Mouse (Mus musculus) embryonic facial prominence, embryonic 11.5 days (tissue): ENCODE results near the gene Flywch1. TPM values are rescaled to one million over a fixed set of nuclear protein-coding genes. Genes with fewer than 3 reads are reported as not detected.

ENCODE experiments used
- ATAC-seq: fragments of 200-750 bp; cut with Nextera tagmentation; replicated peaks from 2 replicates; pipeline ENCODE4 v1.8.0; 2017; ENCODE audit warnings: low read depth; ENCODE audit not compliant: insufficient number of reproducible peaks, low FRiP score, low TSS enrichment
- DNase-seq: peaks from one replicate; pipeline ENCODE4 v3.0.0-alpha.2; 2015; ENCODE audit warnings: low spot score
- H3K27ac ChIP-seq: fragments of 300-500 bp; sonication (generic); replicated peaks from 2 replicates; pipeline ENCODE4 v1.5.1; 2014; ENCODE audit warnings: mild to moderate bottlenecking, low read depth, low read length, control low read depth
- H3K27me3 ChIP-seq: fragments of 300-500 bp; sonication (generic); 2 replicates; pipeline ENCODE4 v1.6.1; 2014; ENCODE audit warnings: mild to moderate bottlenecking, low read length, moderate library complexity, mixed read lengths; ENCODE audit not compliant: control insufficient read depth, insufficient read depth
- H3K36me3 ChIP-seq: fragments of 300-500 bp; sonication (generic); replicated peaks from 2 replicates; pipeline ENCODE4 v1.6.1; 2014; ENCODE audit warnings: low read depth, mild to moderate bottlenecking, low read length, moderate library complexity, mixed read lengths; ENCODE audit not compliant: control insufficient read depth, insufficient read depth
- H3K4me1 ChIP-seq: fragments of 300-500 bp; sonication (generic); 2 replicates; pipeline ENCODE4 v1.6.1; 2014; ENCODE audit warnings: low read length, mixed read lengths; ENCODE audit not compliant: control insufficient read depth, insufficient read depth
- H3K4me2 ChIP-seq: fragments of 300-500 bp; sonication (generic); 2 replicates; pipeline ENCODE4 v1.6.1; 2014; ENCODE audit warnings: low read depth, mild to moderate bottlenecking, control low read depth, low read length, moderate library complexity
- H3K4me3 ChIP-seq: fragments of 300-500 bp; sonication (generic); 2 replicates; pipeline ENCODE4 v1.5.1; 2014; ENCODE audit warnings: low read depth, low read length, control low read depth
- H3K9ac ChIP-seq: fragments of 300-500 bp; sonication (generic); replicated peaks from 2 replicates; pipeline ENCODE4 v1.6.1; 2014; ENCODE audit warnings: mild to moderate bottlenecking, control low read depth, low read length
- H3K9me3 ChIP-seq: fragments of 300-500 bp; sonication (generic); replicated peaks from 2 replicates; pipeline ENCODE4 v1.6.1; 2016; ENCODE audit warnings: mild to moderate bottlenecking, low read length, inconsistent platforms, mixed read lengths; ENCODE audit not compliant: control insufficient read depth
- WGBS: fragments of 180-500 bp; shearing (Covaris S2); extraction: QIAGEN DNeasy Blood & Tissue Kit; methylation state at CpG from one replicate; pipeline ENCODE4 v1.1.7; 2014; 5-methylcytosine and 5-hydroxymethylcytosine counted together
- polyA plus RNA-seq: library from polyadenylated mRNA; unstranded; fragments of >200 nt; fragmentation: Nextera tagmentation; extraction: Ambion mirVana; gene quantifications from 2 replicates; pipeline ENCODE4 v1.2.1, GENCODE M21; 2014

Flywch1 gene
- 88.3 and 103 TPM in 2 replicates for polyA plus RNA-seq

DNA sequence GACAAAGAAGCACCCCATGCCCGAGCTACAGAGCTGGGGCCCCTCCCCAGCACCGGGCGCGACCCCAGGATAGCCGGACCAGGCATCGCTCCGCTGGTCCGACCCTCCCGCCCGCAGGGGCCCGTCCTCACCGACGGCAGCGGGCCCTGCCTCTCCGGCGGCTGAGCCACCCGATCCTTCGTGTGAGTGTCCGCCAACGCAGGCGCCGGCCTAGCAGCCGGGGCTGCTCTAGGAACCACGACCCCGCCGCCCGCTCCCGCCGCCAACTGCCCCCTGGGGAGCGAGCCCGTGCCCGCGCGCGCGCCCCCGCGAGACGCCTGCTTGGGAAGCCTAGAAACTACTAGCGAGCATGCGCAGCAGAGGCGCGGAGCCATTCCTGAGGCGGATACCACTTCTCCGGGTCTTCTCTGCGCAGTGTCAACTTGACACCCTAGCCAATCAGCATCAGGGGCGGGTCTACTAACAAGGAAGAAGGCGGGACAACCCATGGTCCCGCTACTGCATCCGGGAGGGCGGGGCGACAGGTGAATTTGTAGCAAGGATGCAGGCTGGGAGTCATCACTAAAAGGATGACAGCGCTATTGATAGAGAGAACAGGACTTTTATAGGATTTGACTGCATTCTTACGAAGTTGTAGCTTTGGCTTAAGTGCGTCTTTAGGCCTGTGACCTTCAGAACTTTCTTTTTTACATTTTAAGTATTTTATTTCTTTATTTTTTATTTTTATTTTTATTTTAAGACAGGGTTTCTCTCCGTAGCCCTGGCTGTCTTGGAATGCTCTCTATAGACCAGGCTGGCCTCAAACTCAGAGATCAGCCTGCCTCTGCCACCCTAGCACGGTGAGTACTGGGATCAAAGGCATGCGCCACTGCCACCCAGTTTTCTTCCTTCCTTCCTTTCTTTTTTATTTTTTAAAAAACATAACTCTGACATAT is at the start of gene Flywch1:
Gene Flywch1, minus strand, starts transcription at position 319 of the 935 bp plus-strand sequence.
- H3K9me3 ChIP-seq, result no peaks in the 10 kb centered on the region
- H3K27ac ChIP-seq, result peak within 1 kb of the TSS; percentile 53; the same call in 1 of the 2 replicates
- 3% methylated on average over 58 of the region's 58 CpGs for WGBS
- DNase-seq, result peak; percentile 99
- H3K4me3 ChIP-seq, result peak within 1 kb of the TSS; percentile 76
- peak within 1 kb of the TSS; percentile 94 for H3K9ac ChIP-seq
- no peaks in the 10 kb centered on the region for H3K27me3 ChIP-seq
- no peaks in the 10 kb centered on the region for H3K4me1 ChIP-seq
- peak; percentile 98 for ATAC-seq
- no peaks in the 10 kb centered on the region for H3K36me3 ChIP-seq
- H3K4me2 ChIP-seq, result peak within 1 kb of the TSS; percentile 57

GRCm38 (mm10) chr17:23820731-23821130 is 49.3 kb upstream of the Flywch1 start:
- no peak overlapping the region for H3K9ac ChIP-seq
- no peaks in the 10 kb centered on the region; the same call in 1 of the 2 replicates for H3K9me3 ChIP-seq
- no peak for ATAC-seq
- H3K4me2 ChIP-seq, result no peak overlapping the region
- no peak for DNase-seq
- H3K4me1 ChIP-seq, result no peaks in the 10 kb centered on the region
- no peak overlapping the region for H3K27ac ChIP-seq
- 95% methylated on average over 5 of the region's 5 CpGs for WGBS
- no peaks in the 10 kb centered on the region for H3K27me3 ChIP-seq
- H3K4me3 ChIP-seq, result no peak overlapping the region
- peaks cover 73% of the 10 kb centered on the region for H3K36me3 ChIP-seq

DNA sequence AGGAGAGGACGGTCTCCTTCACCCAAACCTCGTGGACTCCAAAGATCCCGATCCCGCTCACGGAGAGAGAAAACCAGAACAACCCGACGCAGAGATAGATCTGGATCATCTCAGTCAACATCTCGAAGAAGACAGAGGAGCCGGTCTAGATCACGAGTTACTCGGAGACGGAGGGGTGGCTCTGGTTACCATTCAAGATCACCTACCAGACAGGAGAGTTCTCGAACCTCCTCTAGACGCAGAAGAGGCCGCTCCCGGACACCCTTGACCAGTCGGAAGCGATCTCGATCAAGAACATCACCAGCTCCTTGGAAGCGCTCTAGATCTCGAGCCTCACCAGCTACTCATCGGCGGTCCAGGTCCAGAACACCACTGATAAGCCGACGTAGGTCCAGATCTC is 47.8 kb upstream of the Flywch1 start:
- WGBS, result 98% methylated on average over 25 of the region's 25 CpGs
- no peaks in the 10 kb centered on the region for H3K27me3 ChIP-seq
- H3K36me3 ChIP-seq, result peaks cover 83% of the 10 kb centered on the region
- H3K4me3 ChIP-seq, result no peak overlapping the region
- H3K4me2 ChIP-seq, result no peak overlapping the region
- DNase-seq (no peak), ATAC-seq (no peak)
- no peak overlapping the region for H3K9ac ChIP-seq
- H3K27ac ChIP-seq, result no peak overlapping the region
- no peaks in the 10 kb centered on the region; the same call in 1 of the 2 replicates for H3K9me3 ChIP-seq
- H3K4me1 ChIP-seq, result no peaks in the 10 kb centered on the region

- Histone ChIP-seq H3K4me1 (no peaks in the 10 kb centered on the region), H3K9me3 (no peaks in the 10 kb centered on the region; the same call in 1 of the 2 replicates), H3K4me2 (no peak overlapping the region), H3K27ac (no peak overlapping the region), H3K9ac (no peak overlapping the region), H3K4me3 (no peak overlapping the region), H3K27me3 (no peaks in the 10 kb centered on the region), H3K36me3 (peaks cover 83% of the 10 kb centered on the region)
- DNase-seq (no peak), ATAC-seq (no peak)
- WGBS, result 98% methylated on average over 8 of the region's 8 CpGs
These were observed 47.2 kb upstream of the Flywch1 start for GRCm38 (mm10) chr17:23818579-23818978.

DNA sequence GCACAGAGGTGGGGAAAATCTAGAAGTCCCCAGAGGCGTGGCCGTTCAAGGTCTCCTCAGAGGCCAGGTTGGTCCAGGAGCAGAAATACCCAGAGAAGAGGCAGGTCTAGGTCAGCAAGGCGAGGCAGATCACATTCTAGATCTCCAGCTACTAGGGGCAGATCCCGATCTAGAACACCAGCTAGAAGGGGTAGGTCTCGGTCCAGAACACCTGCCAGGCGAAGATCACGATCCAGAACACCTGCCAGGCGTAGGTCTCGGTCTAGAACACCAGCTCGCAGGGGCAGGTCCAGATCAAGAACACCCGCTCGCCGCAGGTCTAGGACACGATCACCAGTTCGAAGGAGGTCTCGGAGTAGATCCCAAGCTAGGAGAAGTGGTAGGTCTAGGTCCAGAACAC is 44.2 kb upstream of the Flywch1 start:
- Histone ChIP-seq H3K4me1 (no peaks in the 10 kb centered on the region), H3K27ac (no peak overlapping the region), H3K4me2 (no peak overlapping the region), H3K36me3 (peaks cover 75% of the 10 kb centered on the region), H3K4me3 (no peak overlapping the region), H3K9ac (no peak overlapping the region), H3K27me3 (no peaks in the 10 kb centered on the region), H3K9me3 (no peaks in the 10 kb centered on the region; the same call in 1 of the 2 replicates)
- WGBS, result over 99% methylated on average over 16 of the region's 16 CpGs
- DNase-seq (no peak), ATAC-seq (no peak)

GRCm38 (mm10) chr17:23807918-23808317 is 36.5 kb upstream of the Flywch1 start:
- ATAC-seq (no peak), DNase-seq (no peak)
- Histone ChIP-seq H3K4me2 (no peak overlapping the region), H3K9me3 (no peaks in the 10 kb centered on the region), H3K4me1 (no peaks in the 10 kb centered on the region), H3K4me3 (no peak overlapping the region), H3K9ac (no peak overlapping the region), H3K27ac (no peak overlapping the region), H3K27me3 (no peaks in the 10 kb centered on the region), H3K36me3 (peaks cover 9% of the 10 kb centered on the region)
- WGBS, result 83% methylated on average over 3 of the region's 3 CpGs

- no peaks in the 10 kb centered on the region for H3K9me3 ChIP-seq
- H3K27ac ChIP-seq, result no peak overlapping the region
- no peak overlapping the region; the same call in 1 of the 2 replicates for H3K4me3 ChIP-seq
- ATAC-seq (no peak), DNase-seq (no peak)
- WGBS, result 82% methylated on average over 25 of the region's 25 CpGs
- H3K4me2 ChIP-seq, result no peak overlapping the region
- H3K36me3 ChIP-seq, result peaks cover 5% of the 10 kb centered on the region
- no peaks in the 10 kb centered on the region for H3K4me1 ChIP-seq
- H3K9ac ChIP-seq, result no peak overlapping the region
- no peaks in the 10 kb centered on the region for H3K27me3 ChIP-seq
These were observed 35.5 kb upstream of the Flywch1 start for GRCm38 (mm10) chr17:23806867-23807266.
